Mouse (Mus musculus) kidney, adult 2 months (tissue): ENCODE measurements around the gene Dyrk1b.
"Not testable (repeated sequence)": the region's sequence is repeated elsewhere in the genome, so short reads cannot be mapped to it uniquely, and the experiment has no call there.

Experiments
- CTCF ChIP-seq: fragments of 200-500 bp; conservative IDR thresholded peaks from 2 replicates; pipeline ENCODE4 v1.5.1; 2011; ENCODE audit warnings: low read depth, mild to moderate bottlenecking, control low read depth, low read length, moderate library complexity, mixed read lengths; ENCODE audit not compliant: insufficient read depth, insufficient read length
- POLR2A ChIP-seq: fragments of 200-500 bp; IDR thresholded peaks from one replicate; pipeline ENCODE4 v1.6.1; 2011; ENCODE audit warnings: low read depth, low read length, control low read depth

- TF ChIP-seq POLR2A, CTCF: not testable (repeated sequence)
Measured at GRCm38 (mm10) chr7:28227421-28227820, 48.2 kb downstream of the Dyrk1b start.
